Mouse (Mus musculus) frontal cortex, adult 2 months (tissue): ENCODE data around the gene Cltrn. TPM values are rescaled to one million over a fixed set of nuclear protein-coding genes. Genes with fewer than 3 reads are reported as not detected.

Experiments
- DNase-seq, 2 experiments: peaks; one replicate each; pipeline ENCODE4 v3.0.0; 2022; ENCODE audit warnings: low spot score in 1 of 2; ENCODE audit errors: extremely low spot score in 1 of 2
- polyA plus RNA-seq: library from polyadenylated mRNA; depleted of rRNA; stranded (reverse); fragments of >200 nt; gene quantifications from 2 replicates; pipeline ENCODE4 v1.2.3, GENCODE M21; 2012; rRNA removed

The Cltrn gene
- polyA plus RNA-seq, 1 experiment: 0.20 TPM

DNA sequence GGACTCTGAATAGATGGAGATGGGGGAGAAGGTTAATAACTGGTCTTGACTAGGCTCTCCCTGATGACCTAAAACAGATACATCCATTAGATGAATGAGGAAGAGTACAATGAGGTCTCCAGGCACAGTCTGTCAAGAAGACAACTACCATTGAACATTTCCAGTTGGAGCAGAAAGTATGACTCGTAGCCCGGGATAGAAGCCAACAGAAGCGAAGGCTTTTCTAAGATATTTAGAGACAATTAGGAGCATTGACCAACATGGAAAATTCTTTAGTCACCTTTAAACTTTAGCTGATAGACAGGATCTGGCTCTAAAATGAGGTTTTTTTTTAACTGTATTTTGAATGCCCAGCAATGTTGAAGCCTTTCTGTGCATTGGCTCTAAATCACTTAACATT is 44.9 kb downstream of the Cltrn start:
- no peak for DNase-seq

GRCm38 (mm10) chrX:164135304-164135818 is 46.7 kb downstream of the Cltrn start:
- DNase-seq: no peak

DNA sequence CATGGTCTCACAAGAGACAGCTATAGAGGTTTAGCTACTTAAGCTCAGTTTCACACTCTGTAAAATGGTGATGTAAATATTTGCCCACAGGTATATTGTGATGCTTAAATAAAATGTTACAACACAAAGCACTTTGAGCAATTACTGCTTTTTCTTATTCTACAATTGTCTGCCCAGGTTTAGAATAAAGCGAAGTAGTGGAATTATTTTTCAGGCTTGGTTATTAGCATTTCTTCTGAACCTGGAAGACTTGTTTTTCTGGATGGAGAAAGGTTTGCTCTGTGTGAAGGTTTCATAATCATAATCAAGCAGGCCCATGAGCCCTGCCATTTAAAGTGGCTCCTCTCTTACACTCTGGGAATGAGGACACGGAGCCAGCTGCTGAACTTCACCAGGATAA is 50.4 kb downstream of the Cltrn start, which contains the start of gene Ace2:
Gene Ace2, plus strand, starts transcription at position 301 of the 400 bp plus-strand sequence.
- DNase-seq: no peak

GRCm38 (mm10) chrX:164145463-164146250 is 57.0 kb downstream of the Cltrn start:
- DNase-seq: no peak

GRCm38 (mm10) chrX:164152703-164153102 is 64.1 kb downstream of the Cltrn start:
- no peak for DNase-seq

DNA sequence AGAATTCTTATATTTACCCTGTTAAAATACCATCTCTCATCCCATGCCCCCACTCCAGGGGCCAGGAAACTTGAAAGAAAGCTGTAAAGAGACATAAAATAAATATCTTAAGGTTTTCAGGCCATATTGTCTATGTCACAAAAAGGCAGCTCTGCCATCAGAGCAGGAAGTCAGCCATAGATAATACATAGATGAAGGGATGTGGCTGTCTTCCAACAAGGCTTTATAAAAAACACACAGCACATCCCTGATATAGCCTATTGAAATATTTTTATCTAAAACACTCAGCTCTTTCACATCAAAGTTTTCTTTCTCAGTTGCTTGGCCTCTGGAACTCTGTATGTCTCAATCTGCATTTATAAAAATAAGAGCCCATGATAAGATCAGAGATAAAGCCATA is 65.0 kb downstream of the Cltrn start:
- no peak for DNase-seq

- no peak for DNase-seq
Observed at GRCm38 (mm10) chrX:164154594-164154993, 66.0 kb downstream of the Cltrn start.

GRCm38 (mm10) chrX:164164681-164165080 is 76.1 kb downstream of the Cltrn start:
- DNase-seq: no peak

Other genes starting within 250 kb of the Cltrn start
- 52.7 and 54.2 TPM in 2 replicates for gene Ap1s2, start 179.8 kb upstream of the Cltrn start, polyA plus RNA-seq
- 38.0 and 46.2 TPM in 2 replicates for gene Zrsr2, start 130.2 kb upstream of the Cltrn start, polyA plus RNA-seq
- 3.8 and 4.0 TPM in 2 replicates for gene Car5b, start 60.8 kb upstream of the Cltrn start, polyA plus RNA-seq
- gene Siah1b, start 12.3 kb upstream of the Cltrn start, polyA plus RNA-seq: 9.5 and 9.8 TPM in 2 replicates
- gene Ace2, start 50.5 kb downstream of the Cltrn start, polyA plus RNA-seq: 1.6 and 1.7 TPM in 2 replicates
- gene Bmx, start 169.4 kb downstream of the Cltrn start, polyA plus RNA-seq: 1.4 and 1.8 TPM in 2 replicates
- gene Pir, start 180.5 kb downstream of the Cltrn start, polyA plus RNA-seq: 7.0 and 7.5 TPM in 2 replicates